Mouse (Mus musculus): ENCODE measurements at regions not wholly inside any gene's neighbourhood (a gene's known extent, or its start where the extent isn't known, plus 50 kb on each side); places are given as distances from the start of the nearest gene placed in this dataset.

DNA sequence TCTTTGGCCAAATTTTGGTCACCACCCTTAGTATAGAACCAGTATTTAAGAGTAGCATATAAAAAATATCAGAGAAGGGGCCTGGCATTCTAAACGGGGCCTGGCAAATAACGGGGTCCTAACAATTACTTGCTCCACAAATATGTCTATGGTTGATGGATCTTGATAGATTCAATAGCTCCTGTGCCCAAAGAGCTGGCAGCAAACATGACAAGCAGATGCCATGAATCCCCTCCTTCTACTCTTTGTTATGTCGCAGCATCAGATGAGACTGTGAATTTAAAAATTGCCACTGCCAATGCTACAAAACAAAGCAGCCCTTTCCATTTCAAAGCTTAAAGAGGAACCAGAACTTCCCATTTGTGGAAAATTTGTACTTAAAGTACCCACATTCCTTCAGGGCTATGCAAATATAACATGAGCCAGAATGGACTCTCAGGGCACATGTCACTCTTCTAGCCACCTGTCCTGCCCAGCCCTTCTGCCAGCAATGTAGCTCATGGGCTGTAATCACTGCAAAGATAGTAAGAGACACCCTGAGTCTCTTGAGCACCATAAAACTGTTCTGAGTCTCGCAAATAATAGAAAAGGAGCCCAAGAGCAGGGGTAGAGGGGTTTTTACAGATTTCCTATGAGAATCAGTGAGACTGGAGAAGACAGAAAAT lies 342.4 kb upstream of the Kirrel3 start:
- DNase-seq = no peak

DNA sequence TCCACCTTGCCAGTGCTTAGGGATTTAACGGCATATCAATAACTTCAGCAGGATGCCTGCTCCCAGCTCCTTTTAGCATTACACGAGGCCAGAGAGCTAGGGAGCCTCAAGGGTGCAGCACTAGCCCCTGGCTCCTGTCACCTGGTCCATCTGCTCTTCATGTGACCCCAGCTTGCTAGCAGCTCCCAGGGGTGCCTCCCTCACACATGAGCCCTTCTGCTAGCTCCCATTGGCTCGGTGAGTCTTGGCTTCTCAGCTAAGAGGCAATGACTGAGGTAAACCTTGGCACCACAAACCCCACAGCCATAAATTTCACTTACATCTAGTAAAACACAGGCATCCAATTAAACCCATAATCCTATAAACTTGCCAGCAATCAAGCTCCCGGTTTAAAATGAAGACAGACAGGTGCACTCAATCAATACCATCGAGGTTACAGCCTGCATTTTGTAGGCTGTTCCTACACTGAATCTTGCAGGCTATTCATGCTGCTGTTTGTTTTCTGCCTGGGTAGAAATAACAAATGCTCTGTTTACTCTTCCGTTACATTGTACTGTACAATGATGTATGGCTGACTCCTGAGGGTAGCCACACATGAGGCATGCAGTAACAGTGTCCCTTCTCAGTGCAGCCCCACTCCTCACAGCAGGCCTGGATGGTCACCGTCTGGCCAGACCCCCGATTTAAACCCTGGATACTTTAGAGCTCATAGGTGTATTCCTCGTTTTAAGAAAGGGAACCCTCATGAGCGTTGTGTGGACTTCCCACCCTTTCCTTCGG lies 330.3 kb upstream of the Kirrel3 start:
- no peak for DNase-seq

- no peak for DNase-seq
Observed at GRCm38 (mm10) chr9:34156581-34156980, 329.1 kb upstream of the Kirrel3 start.

DNA sequence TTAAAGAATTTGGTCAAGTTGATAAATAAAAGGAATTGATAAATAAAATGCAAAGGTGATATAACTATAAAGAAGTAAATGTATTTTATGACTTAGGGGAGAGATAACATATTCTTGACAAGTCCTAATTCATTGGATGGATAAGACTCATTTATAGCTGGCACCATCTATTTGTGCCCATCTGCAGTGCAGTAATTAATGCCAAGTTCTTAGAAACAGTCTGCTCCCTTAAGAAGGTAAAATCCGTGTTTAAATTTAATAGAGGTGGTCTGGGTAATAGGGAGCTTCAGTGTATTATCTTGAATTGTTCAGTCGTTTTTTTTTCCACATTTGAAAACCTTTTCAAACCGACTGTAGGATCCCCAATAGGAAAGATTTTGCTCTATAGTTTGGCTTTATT lies 324.6 kb upstream of the Kirrel3 start:
- no peak for DNase-seq

GRCm38 (mm10) chr9:34186314-34186713 lies 299.4 kb upstream of the Kirrel3 start:
- DNase-seq = no peak

DNA sequence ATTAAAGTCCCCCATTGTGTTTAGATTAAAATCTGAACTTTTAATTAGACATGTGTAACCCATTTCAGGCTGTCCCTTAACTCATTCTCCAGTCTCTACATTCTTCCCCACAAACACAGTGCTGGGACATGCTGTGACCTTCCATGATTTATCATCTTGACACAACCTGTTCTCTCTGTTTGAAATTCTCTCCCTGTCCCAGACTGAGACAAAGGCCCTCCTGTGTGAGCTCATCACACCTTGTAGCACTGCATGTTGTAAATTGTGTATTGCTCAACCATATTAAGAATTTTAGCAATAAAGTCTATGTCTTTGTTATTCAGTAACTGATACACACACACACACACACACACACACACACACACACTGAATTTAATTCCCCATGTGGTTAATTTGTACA lies 293.2 kb upstream of the Kirrel3 start:
- no peak for DNase-seq

DNA sequence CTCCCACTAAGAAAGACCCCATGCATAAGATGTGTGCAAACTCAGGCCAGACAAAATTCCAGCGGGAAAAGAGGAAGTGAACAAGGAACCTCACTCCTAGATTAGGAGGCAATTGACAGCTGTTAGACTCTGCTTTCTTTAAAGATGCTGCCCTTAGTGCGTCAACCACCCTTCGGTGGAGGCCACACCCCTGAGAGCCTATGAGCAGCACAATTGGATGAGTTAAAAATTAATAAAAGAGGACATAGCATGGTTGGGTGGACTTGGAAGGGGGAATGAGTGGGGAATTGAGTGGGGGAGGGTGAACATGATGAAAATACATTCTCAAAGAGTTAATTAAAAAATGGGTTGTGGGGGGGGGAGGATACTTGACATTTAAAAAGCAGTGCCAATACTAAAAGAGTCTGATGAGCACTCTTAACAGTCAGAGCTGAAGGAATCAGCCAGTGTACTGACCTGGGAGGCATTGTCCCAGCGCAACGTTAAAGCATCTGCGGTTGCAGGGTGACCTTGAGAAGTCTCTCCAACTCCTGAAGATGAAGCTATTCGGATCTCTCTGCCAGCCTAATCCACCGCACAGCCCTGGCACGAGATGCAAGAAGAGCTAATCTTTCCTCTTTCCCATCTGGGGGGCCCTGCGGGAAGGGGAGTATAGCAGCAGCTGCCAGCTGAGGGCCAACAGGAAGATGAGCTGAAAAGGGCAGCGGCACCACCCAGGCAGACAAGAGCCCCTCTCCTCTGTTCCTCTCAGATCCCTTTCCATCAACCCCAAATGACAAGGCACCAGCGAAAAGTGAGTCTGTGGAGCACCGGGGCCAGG lies 283.4 kb upstream of the Kirrel3 start:
- DNase-seq = no peak

- DNase-seq = no peak
Observed at GRCm38 (mm10) chr9:34202942-34203551, 282.6 kb upstream of the Kirrel3 start.

DNA sequence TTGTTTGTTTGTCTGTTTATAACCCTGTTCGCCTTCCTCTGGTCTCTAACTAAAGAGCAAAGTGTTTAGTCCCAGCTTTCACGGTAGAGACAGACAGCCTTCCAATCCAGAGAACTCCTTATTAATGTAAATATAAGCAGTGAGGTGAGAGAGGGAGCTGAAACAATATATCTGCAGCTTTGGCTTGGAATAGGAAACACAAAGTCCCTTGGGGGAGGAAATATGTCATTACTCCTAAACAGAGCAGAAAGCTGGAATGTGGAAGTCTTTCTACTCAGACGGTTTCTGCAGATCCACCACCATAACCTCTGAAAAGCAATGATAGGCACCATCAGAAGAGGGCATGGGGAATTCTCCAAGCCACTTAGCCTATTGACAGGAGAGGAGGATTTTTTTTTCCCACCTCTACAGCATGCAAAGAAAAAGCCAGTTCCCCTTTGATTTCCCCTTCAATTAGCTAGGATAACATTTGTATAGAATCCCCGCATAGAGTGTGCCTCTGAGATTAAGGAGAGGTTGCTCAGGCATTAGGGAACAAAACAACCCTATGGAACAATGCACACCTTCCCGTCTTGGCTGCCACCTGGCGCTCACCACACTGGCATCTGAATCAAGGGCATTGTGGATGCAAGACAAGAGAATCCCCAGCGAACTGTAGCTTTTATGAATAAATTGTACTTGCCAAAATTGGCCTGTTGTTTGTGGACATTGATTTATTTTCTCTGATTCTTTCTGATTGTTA lies 281.9 kb upstream of the Kirrel3 start:
- no peak for DNase-seq

- no peak for DNase-seq
Observed at GRCm38 (mm10) chr9:34204479-34204878, 281.2 kb upstream of the Kirrel3 start.

GRCm38 (mm10) chr9:34231561-34231960 lies 254.1 kb upstream of the Kirrel3 start:
- no peak for DNase-seq

- no peak for DNase-seq
Observed at GRCm38 (mm10) chr9:34234734-34235133, 251.0 kb upstream of the Kirrel3 start.

DNA sequence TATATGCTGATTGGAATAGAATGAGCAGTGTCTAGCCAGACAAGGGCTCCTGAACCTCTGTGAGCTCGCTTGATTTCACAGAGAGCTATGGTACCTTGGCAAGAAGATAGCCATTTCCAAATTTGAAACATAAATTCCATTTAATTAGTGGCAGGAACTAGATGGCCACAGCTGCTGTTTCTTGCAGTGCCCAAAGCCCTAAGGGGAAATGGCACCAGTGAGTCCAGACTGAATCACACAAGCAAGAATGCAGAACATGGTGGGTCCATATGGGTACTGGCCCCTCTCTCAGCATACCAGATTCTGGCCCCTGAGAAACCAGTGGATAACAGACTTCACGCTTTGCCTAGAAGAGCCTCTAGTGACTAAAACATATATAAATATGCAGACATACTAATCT lies 246.2 kb upstream of the Kirrel3 start:
- no peak for DNase-seq

GRCm38 (mm10) chr9:34243674-34244073 lies 242.0 kb upstream of the Kirrel3 start:
- DNase-seq = no peak

GRCm38 (mm10) chr9:34244576-34244975 lies 241.1 kb upstream of the Kirrel3 start:
- DNase-seq = no peak

GRCm38 (mm10) chr9:34252796-34253195 lies 232.9 kb upstream of the Kirrel3 start:
- no peak for DNase-seq

DNA sequence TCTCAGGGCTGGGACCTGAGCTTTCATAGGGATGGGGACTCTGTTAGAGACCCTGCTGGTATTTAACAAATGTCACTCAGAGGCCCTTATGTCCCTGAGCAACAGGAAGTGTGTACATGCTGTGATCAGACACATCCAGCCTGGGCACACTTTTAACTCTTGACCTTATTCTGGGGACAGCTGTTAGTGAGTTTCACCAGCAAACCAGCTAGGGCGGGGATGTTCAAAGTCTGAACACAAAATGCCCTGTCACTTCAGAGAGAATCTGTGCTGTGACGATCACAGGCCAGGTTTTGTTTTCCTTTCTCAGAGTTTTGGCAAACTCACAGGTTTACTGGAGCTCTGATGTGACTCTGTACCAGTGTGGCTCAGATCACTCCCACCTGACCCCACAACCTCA lies 227.2 kb upstream of the Kirrel3 start:
- DNase-seq = no peak

GRCm38 (mm10) chr9:34278068-34278467 lies 207.6 kb upstream of the Kirrel3 start:
- DNase-seq = no peak

DNA sequence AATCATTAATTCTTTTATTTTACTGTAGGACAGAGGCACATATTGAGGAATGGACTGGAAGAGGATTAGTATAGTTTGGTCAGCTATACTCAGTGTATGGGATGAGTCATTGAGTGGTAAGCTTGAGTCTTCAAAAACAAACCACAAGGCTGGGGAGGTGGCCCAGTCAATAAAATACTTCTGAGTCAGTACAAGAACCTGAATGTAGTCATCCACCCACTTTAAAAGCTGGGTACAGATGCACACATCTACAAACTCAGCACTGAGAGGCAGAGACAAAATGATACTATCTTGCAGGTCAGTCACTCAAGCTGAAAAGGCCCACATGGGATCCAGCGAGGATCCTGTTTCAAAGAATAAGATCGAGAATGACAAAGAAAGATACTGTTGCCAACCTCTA lies 206.3 kb upstream of the Kirrel3 start:
- no peak for DNase-seq

GRCm38 (mm10) chr9:34279906-34280305 lies 205.8 kb upstream of the Kirrel3 start:
- peak; percentile 13 for DNase-seq

DNA sequence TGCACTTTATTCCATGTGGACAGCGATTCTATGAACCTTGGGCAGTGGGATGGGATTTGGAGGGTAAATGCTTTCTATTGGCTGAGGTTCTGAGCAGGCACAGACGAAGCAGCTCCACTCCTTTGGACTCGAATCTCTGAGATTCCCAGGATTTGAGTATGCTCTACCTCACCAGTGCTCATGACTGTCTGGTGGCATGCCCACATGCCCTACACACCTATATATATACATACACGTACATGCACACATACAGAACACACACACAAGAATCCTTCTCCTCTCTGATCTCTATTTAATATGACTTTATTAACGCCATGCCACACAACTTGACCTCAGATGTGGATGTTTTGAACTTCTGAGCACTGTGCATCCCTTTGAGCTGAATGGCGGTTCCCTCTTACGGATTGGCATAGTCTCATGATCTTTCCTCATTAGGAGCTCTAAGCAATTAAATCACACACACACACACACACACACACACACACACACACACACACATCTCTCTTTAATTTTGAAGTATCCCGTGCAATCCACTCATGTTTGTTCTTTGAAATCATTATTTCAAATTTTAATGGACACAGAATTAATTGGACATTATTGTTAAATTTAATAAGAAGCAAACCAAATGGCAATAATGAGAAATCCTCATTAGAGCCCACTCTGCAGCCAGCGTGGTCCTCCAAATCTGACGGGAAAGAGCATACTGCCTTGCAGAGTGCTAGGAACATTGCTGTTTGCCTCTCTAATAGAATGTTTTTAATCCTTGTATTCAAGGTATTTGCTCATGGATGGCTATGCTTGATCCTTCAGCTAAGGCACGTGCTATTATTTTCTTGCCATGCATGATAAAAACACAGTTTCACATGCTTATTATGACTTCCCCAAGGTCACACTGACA lies 205.1 kb upstream of the Kirrel3 start:
- DNase-seq = no peak

Data from lung, postnatal 10 days (tissue).